Mouse (Mus musculus): ENCODE results near the gene Cacna1a. TPM values are rescaled to one million over a fixed set of nuclear protein-coding genes. Genes with fewer than 3 reads are reported as not detected.
"Not testable (repeated sequence)": the region's sequence is repeated elsewhere in the genome, so short reads cannot be mapped to it uniquely, and the experiment has no call there.

Gene Cacna1a
- total and polyA plus RNA-seq, 3 experiments, result 3.2 to 5.1 TPM; not detected in 1

GRCm38 (mm10) chr8:84621102-84621625 is 232.9 kb downstream of the Cacna1a start:
- TF ChIP-seq RAD21 (IDR thresholded peaks at IDR 0.05; ENCODE audit: low read depth, low read length) (no peak; the same call in 1 of the 2 replicates), SMC3 (IDR thresholded peaks at IDR 0.05; ENCODE audit: low read depth, low read length) (peak; percentile 11; the same call in 1 of the 2 replicates), CTCF (IDR thresholded peaks at IDR 0.05 in 2 of 3, conservative IDR thresholded peaks at IDR 0.05 in 1 of 3; ENCODE audit: control insufficient read depth in 1 of 3, insufficient read depth in 1 of 3, low read depth in 2 of 3, low read length in 3 of 3, poor library complexity in 1 of 3, severe bottlenecking in 1 of 3) (peak; percentile 43 to 64 (median 47); a peak in 5 of 6 replicates)
- Histone ChIP-seq H3K79me2 (ENCODE audit: control insufficient read depth, insufficient read depth, low read length, poor library complexity) (no peaks in the 10 kb centered on the region), H3K9me3 (replicated peaks; ENCODE audit: insufficient read depth, low read length) (no peaks in the 10 kb centered on the region), H3K36me3 (ENCODE audit: control insufficient read depth in 1 of 2, insufficient read depth in 2 of 2, low read length in 2 of 2) (no peaks in the 10 kb centered on the region), H3K27me3 (ENCODE audit: control insufficient read depth in 1 of 2, insufficient read depth in 2 of 2, low read length in 2 of 2) (peaks cover 0 to 2% of the 10 kb centered on the region in 2 experiments; a peak in 2 of 4 replicates), H3K4me3 (ENCODE audit: control insufficient read depth in 1 of 2, insufficient read depth in 1 of 2, low read depth in 2 of 2, low read length in 2 of 2) (no peak overlapping the region), H3K27ac (ENCODE audit: control insufficient read depth, low read depth, low read length) (no peak overlapping the region), H3K9ac (ENCODE audit: control insufficient read depth, low read depth, low read length, poor library complexity, severe bottlenecking) (no peak overlapping the region), H3K4me1 (ENCODE audit: control insufficient read depth in 1 of 2, insufficient read depth in 2 of 2, low read length in 2 of 2) (no peaks in the 10 kb centered on the region)
- peak; percentile 41 for DNase-seq (ENCODE audit: low read depth, low spot score)

- H3K79me2 ChIP-seq (ENCODE audit: control insufficient read depth, insufficient read depth, low read length, poor library complexity); DNase-seq (ENCODE audit: low read depth, low spot score); H3K27me3 ChIP-seq (ENCODE audit: control insufficient read depth in 1 of 2, insufficient read depth in 2 of 2, low read length in 2 of 2); H3K9me3 ChIP-seq (replicated peaks; ENCODE audit: insufficient read depth, low read length); H3K36me3 ChIP-seq (ENCODE audit: control insufficient read depth in 1 of 2, insufficient read depth in 2 of 2, low read length in 2 of 2); H3K4me1 ChIP-seq (ENCODE audit: control insufficient read depth in 1 of 2, insufficient read depth in 2 of 2, low read length in 2 of 2); H3K27ac ChIP-seq (ENCODE audit: control insufficient read depth, low read depth, low read length); H3K9ac ChIP-seq (ENCODE audit: control insufficient read depth, low read depth, low read length, poor library complexity, severe bottlenecking); H3K4me3 ChIP-seq (ENCODE audit: control insufficient read depth in 1 of 2, insufficient read depth in 1 of 2, low read depth in 2 of 2, low read length in 2 of 2): not testable (repeated sequence)
Observed at GRCm38 (mm10) chr8:84623425-84623824, 235.2 kb downstream of the Cacna1a start.

- Histone ChIP-seq H3K4me1 (ENCODE audit: control insufficient read depth in 1 of 2, insufficient read depth in 2 of 2, low read length in 2 of 2) (no peaks in the 10 kb centered on the region), H3K79me2 (ENCODE audit: control insufficient read depth, insufficient read depth, low read length, poor library complexity) (no peaks in the 10 kb centered on the region), H3K9ac (ENCODE audit: control insufficient read depth, low read depth, low read length, poor library complexity, severe bottlenecking) (no peak overlapping the region), H3K27ac (ENCODE audit: control insufficient read depth, low read depth, low read length) (no peak overlapping the region), H3K36me3 (ENCODE audit: control insufficient read depth in 1 of 2, insufficient read depth in 2 of 2, low read length in 2 of 2) (no peaks in the 10 kb centered on the region), H3K27me3 (ENCODE audit: control insufficient read depth in 1 of 2, insufficient read depth in 2 of 2, low read length in 2 of 2) (no peaks in the 10 kb centered on the region; a peak in 1 of 4 replicates), H3K9me3 (replicated peaks; ENCODE audit: insufficient read depth, low read length) (no peaks in the 10 kb centered on the region), H3K4me3 (ENCODE audit: control insufficient read depth in 1 of 2, insufficient read depth in 1 of 2, low read depth in 2 of 2, low read length in 2 of 2) (no peak overlapping the region)
- no peak for DNase-seq (ENCODE audit: low read depth, low spot score)
- TF ChIP-seq ETS1 (IDR thresholded peaks at IDR 0.05; ENCODE audit: low read depth, low read length) (no peak), EP300 (IDR thresholded peaks at IDR 0.05; ENCODE audit: low read depth in 1 of 2, low read length in 2 of 2) (no peak), BHLHE40 (IDR thresholded peaks at IDR 0.05; ENCODE audit: borderline replicate concordance, low read depth, low read length) (no peak), MYC (IDR thresholded peaks at IDR 0.05; ENCODE audit: low read depth, low read length) (no peak), TCF12 (IDR thresholded peaks at IDR 0.05; ENCODE audit: low read depth, low read length) (no peak), MEF2A (IDR thresholded peaks at IDR 0.05; ENCODE audit: extremely low read depth, insufficient replicate concordance, low read depth, low read length, poor library complexity, severe bottlenecking) (no peak), GABPA (IDR thresholded peaks at IDR 0.05; ENCODE audit: low read depth, low read length) (no peak), RAD21 (IDR thresholded peaks at IDR 0.05; ENCODE audit: low read depth, low read length) (no peak), SIN3A (IDR thresholded peaks at IDR 0.05; ENCODE audit: low read length) (no peak), MAZ (IDR thresholded peaks at IDR 0.05; ENCODE audit: low read depth, low read length) (no peak), GATA1 (IDR thresholded peaks at IDR 0.05; ENCODE audit: low read depth, low read length) (no peak), RCOR1 (IDR thresholded peaks at IDR 0.05; ENCODE audit: low read depth, low read length) (no peak)
Observed at GRCm38 (mm10) chr8:84629586-84629985, 241.3 kb downstream of the Cacna1a start.

Data from MEL (cell line).